Mouse (Mus musculus) forebrain, postnatal 0 days (tissue): Measurements from ENCODE around the gene Faap24. TPM values are rescaled to one million over a fixed set of nuclear protein-coding genes. Genes with fewer than 3 reads are reported as not detected.

Experiments used
- ATAC-seq: fragments of 200-750 bp; cut with Nextera tagmentation; 2 replicates; pipeline ENCODE4 v1.8.0; 2017; ENCODE audit warnings: mild to moderate bottlenecking, moderate library complexity
- DNase-seq: peaks from one replicate; pipeline ENCODE4 v3.0.0-alpha.2; 2015
- H3K27ac ChIP-seq: fragments of 300-500 bp; sonication (generic); 2 replicates; pipeline ENCODE4 v1.5.1; 2014; ENCODE audit warnings: low read depth, mild to moderate bottlenecking, antibody characterized with exemption, low read length, moderate library complexity, mixed read lengths
- H3K27me3 ChIP-seq: fragments of 300-500 bp; sonication (generic); 2 replicates; pipeline ENCODE4 v1.6.1; 2014; ENCODE audit warnings: mild to moderate bottlenecking, low read length, mixed read lengths; ENCODE audit not compliant: insufficient read depth
- H3K36me3 ChIP-seq: fragments of 300-500 bp; sonication (generic); 2 replicates; pipeline ENCODE4 v1.6.1; 2014; ENCODE audit warnings: mild to moderate bottlenecking, moderate library complexity; ENCODE audit not compliant: insufficient read depth
- H3K4me1 ChIP-seq: fragments of 300-500 bp; sonication (generic); 2 replicates; pipeline ENCODE4 v1.6.1; 2014; ENCODE audit warnings: antibody characterized with exemption; ENCODE audit not compliant: insufficient read depth
- H3K4me2 ChIP-seq: fragments of 300-500 bp; sonication (generic); 2 replicates; pipeline ENCODE4 v1.6.1; 2014; ENCODE audit warnings: low read depth, mild to moderate bottlenecking, moderate library complexity
- H3K4me3 ChIP-seq: fragments of 300-500 bp; sonication (generic); 2 replicates; pipeline ENCODE4 v1.5.1; 2014; ENCODE audit warnings: low read depth, low read length, mixed read lengths
- H3K9ac ChIP-seq: fragments of 300-500 bp; sonication (generic); 2 replicates; pipeline ENCODE4 v1.6.1; 2014; ENCODE audit warnings: mild to moderate bottlenecking
- H3K9me3 ChIP-seq: fragments of 300-500 bp; sonication (generic); 2 replicates; pipeline ENCODE4 v1.6.1; 2016; ENCODE audit warnings: low read length
- CTCF ChIP-seq: sonication (generic); IDR thresholded peaks from 2 replicates; pipeline ENCODE4 v1.5.1; 2016; ENCODE audit warnings: antibody characterized with exemption, control low read depth, low read depth
- WGBS: fragments of 180-500 bp; shearing (Covaris S2); extraction: QIAGEN DNeasy Blood & Tissue Kit; methylation state at CpG from one replicate; pipeline ENCODE4 v1.1.7; 2014; 5-methylcytosine and 5-hydroxymethylcytosine counted together
- polyA plus RNA-seq: library from polyadenylated mRNA; unstranded; fragments of >200 nt; fragmentation: Nextera tagmentation; extraction: Ambion mirVana; gene quantifications from 2 replicates; pipeline ENCODE4 v1.2.1, GENCODE M21; 2015
- total RNA-seq: library from RNA; depleted of rRNA; stranded (reverse); fragments of >200 nt; gene quantifications from 2 replicates; pipeline ENCODE4 v1.2.3, GENCODE M21; 2014

The Faap24 gene
- total and polyA plus RNA-seq, 2 experiments from 2014 or later: 8.8 to 14.7 TPM

DNA sequence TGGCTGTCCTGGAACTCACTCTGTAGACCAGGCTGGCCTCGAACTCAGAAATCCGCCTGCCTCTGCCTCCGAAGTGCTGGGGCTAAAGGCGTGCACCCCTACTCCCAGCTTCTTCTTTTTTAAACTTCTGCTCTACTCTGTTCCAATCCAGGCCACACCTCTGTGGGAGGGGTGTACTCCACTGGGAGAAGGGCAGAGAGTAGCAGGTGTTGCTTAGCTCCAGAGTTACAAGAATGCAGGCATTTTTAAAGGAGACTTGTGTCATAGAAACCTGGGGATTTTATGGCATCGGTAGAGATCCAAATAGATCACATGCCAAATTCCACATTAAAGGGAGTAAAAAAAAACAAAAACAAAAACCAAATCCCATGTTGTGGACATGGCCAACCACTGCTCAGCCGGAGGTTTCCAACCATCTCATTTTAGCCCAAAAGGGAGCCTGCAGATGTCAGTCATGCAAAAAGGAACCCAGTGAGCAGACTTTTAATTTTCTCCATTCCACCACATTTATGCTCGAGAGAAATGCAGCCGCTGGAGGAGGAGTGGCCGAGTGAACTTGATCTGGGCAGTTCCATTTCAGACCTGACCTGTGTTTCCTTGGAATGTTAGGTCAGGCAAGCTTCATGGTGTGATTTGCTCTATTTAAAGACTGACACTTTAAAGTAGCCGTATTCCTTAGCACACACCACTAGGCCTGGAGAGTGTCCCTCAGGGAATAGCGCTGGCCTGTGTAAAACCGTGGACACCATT, 31.3 kb downstream of the Faap24 start:
- no peak for TF ChIP-seq CTCF
- no peak overlapping the region for H3K4me3 ChIP-seq
- no peak for DNase-seq
- no peaks in the 10 kb centered on the region for H3K36me3 ChIP-seq
- no peak for ATAC-seq
- no peaks in the 10 kb centered on the region for H3K4me1 ChIP-seq
- H3K27me3 ChIP-seq: no peaks in the 10 kb centered on the region
- H3K4me2 ChIP-seq: no peak overlapping the region
- H3K27ac ChIP-seq: no peak overlapping the region
- no peak overlapping the region for H3K9ac ChIP-seq
- no peaks in the 10 kb centered on the region for H3K9me3 ChIP-seq
- WGBS: 74% methylated on average over 12 of the region's 12 CpGs

DNA sequence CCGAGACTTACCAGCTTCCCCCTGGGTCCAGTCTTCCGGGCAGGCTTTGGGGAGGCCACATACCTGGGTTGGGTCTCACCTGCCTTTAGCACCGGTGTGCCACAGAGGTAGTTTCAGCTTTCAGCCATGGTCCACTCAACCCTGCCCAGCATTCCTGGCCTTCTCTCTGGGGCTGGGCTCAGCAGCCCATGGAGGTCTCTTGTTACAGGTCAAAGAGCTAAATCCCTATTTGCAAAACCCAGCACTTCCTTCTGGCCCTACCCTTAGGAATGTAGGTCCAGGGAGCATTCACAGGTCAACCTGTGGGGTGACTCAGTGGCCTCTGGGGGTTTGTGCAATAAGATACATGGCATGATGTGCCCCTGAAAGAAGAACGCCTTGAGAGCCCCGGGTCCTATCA, 33.8 kb downstream of the Faap24 start:
- H3K36me3 ChIP-seq: no peaks in the 10 kb centered on the region
- no peaks in the 10 kb centered on the region for H3K27me3 ChIP-seq
- no peaks in the 10 kb centered on the region for H3K9me3 ChIP-seq
- H3K4me3 ChIP-seq: no peak overlapping the region
- ATAC-seq (no peak), DNase-seq (no peak)
- H3K9ac ChIP-seq: no peak overlapping the region
- H3K27ac ChIP-seq: no peak overlapping the region
- no peak for TF ChIP-seq CTCF
- H3K4me2 ChIP-seq: no peak overlapping the region
- 82% methylated on average over 5 of the region's 5 CpGs for WGBS
- H3K4me1 ChIP-seq: no peaks in the 10 kb centered on the region

DNA sequence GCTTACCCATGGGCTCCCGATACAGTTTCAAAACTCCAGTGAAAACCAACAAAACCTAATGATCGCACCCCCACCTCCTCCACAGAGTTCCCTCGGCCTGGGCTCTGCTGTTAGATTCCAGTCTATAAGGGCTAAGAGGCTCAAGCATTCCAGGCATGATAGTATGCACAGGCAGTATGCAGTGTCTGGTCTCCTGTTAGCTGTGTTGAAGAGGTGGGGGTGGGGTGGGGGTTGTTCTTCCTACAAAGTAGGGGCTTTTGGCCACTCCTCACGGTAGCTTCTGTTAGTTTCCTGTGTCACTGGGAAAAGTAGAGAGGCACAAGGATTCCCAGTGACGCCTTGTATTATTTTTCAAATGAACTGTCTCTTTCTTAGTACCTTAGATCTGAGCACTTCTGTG, 34.4 kb downstream of the Faap24 start:
- TF ChIP-seq CTCF: no peak
- WGBS: 75% methylated on average over 5 of the region's 5 CpGs
- ATAC-seq (no peak), DNase-seq (no peak)
- Histone ChIP-seq H3K36me3 (no peaks in the 10 kb centered on the region), H3K9ac (no peak overlapping the region), H3K4me1 (no peaks in the 10 kb centered on the region), H3K4me3 (no peak overlapping the region), H3K27me3 (no peaks in the 10 kb centered on the region), H3K9me3 (no peaks in the 10 kb centered on the region), H3K27ac (no peak overlapping the region), H3K4me2 (no peak overlapping the region)

DNA sequence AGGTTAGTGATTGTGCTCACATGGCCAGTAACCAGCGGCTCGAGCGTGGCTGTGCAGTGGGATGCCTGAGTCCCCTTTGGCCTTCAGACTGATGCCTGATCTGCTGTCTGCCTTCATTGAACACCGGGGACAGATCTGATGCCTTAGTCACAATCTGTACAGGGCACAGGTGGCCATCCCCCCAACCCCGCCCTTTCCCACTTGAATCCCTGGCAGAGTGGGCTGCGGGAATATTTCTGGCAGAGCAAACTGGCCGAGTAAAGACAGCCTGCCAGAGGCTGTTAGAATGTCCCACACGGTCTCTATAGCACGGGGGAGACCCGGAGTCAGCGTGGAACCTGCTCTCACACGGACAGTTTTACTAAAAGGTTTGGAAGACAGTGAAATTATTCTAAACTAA, 39.0 kb downstream of the Faap24 start:
- H3K9me3 ChIP-seq: no peaks in the 10 kb centered on the region

DNA sequence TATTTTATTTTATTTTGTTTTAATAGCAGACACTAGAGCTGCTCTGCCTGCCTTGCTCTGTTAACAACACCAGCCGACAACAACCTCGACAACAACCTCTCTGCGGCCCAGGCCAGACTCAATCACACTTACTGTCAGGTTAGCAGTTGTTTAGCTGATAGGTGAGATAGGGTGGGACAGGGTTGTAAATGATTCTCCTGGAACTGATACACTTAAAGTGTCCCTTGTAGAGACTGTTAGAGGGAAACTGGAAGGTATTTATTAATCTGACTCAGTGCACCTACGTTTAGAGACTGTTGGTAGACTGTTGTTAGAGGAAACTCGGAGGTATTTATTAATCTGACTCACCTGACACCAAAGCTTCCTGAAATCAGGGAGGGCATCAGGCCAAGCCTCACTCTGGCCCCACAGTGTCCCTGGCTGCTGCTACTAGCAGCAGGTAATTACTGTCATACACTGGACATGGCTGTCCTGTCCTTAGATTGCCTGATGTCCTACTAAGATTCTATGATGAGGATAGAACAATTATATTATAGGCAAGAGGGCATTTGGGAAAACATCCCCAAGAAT, 41.2 kb downstream of the Faap24 start:
- H3K36me3 ChIP-seq: no peaks in the 10 kb centered on the region
- H3K4me2 ChIP-seq: no peak overlapping the region
- no peak overlapping the region for H3K27ac ChIP-seq
- no peaks in the 10 kb centered on the region for H3K9me3 ChIP-seq
- H3K4me1 ChIP-seq: no peaks in the 10 kb centered on the region
- no peak for DNase-seq
- 87% methylated on average over 5 of the region's 5 CpGs for WGBS
- no peak for TF ChIP-seq CTCF
- H3K27me3 ChIP-seq: no peaks in the 10 kb centered on the region
- ATAC-seq: no peak
- H3K9ac ChIP-seq: no peak overlapping the region
- H3K4me3 ChIP-seq: no peak overlapping the region

More for the DNA sequence above, 39.0 kb downstream of the Faap24 start:
- H3K4me3 ChIP-seq: no peak overlapping the region
- H3K9ac ChIP-seq: no peak overlapping the region
- H3K27me3 ChIP-seq: no peaks in the 10 kb centered on the region
- no peak for TF ChIP-seq CTCF
- DNase-seq (no peak), ATAC-seq (no peak)
- 81% methylated on average over 12 of the region's 12 CpGs for WGBS
- H3K4me2 ChIP-seq: no peak overlapping the region
- no peaks in the 10 kb centered on the region for H3K4me1 ChIP-seq
- H3K36me3 ChIP-seq: no peaks in the 10 kb centered on the region
- H3K27ac ChIP-seq: no peak overlapping the region

DNA sequence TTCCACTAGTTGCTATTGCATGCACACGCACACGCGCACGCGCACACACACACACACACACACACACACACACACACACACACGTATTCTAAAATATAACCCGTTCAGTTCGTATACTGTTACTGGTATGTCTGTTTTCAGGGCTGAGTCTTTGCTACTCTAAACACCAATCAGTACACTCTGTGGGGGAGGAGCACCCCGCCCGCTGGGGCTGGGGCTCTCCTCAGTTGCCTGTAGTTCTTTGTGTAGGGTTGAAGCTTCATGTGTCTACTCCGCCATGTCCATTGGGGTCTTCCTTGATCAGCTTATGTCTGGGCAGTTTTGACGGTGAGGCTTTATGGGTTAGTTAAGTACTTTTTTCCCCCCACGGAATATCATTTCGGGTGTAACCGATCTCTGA, 43.3 kb downstream of the Faap24 start:
- H3K9ac ChIP-seq: no peak overlapping the region
- ATAC-seq (no peak), DNase-seq (no peak)
- 96% methylated on average over 15 of the region's 15 CpGs for WGBS
- H3K4me2 ChIP-seq: no peak overlapping the region
- H3K4me1 ChIP-seq: no peaks in the 10 kb centered on the region
- H3K36me3 ChIP-seq: no peaks in the 10 kb centered on the region
- no peak overlapping the region for H3K4me3 ChIP-seq
- H3K27ac ChIP-seq: no peak overlapping the region
- H3K9me3 ChIP-seq: no peaks in the 10 kb centered on the region
- TF ChIP-seq CTCF: no peak
- no peaks in the 10 kb centered on the region for H3K27me3 ChIP-seq

DNA sequence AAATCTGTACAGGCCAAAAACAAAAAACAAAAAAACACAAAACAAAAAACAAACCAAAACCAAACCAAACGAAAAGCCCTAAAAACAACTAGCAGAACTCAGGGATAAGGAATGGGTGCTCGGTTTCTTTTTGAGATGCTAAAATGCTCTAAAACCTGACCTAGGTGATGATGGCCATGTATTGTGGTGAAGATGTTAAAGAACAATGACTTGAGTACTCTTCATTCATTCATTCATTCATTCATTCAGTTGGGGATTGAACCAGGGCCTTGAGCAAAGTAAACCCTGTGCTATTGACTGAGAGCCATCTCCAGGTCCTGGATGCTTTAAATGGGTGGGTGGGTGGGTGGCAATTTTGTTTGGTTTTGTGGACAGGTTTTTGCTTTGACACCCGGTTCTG, 45.5 kb downstream of the Faap24 start:
- H3K36me3 ChIP-seq: no peaks in the 10 kb centered on the region
- no peak overlapping the region for H3K4me3 ChIP-seq
- DNase-seq (no peak), ATAC-seq (no peak)
- H3K4me1 ChIP-seq: no peaks in the 10 kb centered on the region
- H3K9ac ChIP-seq: no peak overlapping the region
- H3K4me2 ChIP-seq: no peak overlapping the region
- no peak for TF ChIP-seq CTCF
- 97% methylated on average over 3 of the region's 3 CpGs for WGBS
- no peaks in the 10 kb centered on the region for H3K9me3 ChIP-seq
- H3K27me3 ChIP-seq: no peaks in the 10 kb centered on the region
- no peak overlapping the region for H3K27ac ChIP-seq
